Mouse (Mus musculus) embryonic fibroblast, embryonic 13.5 days (primary cell): ENCODE measurements around the gene Mrgpra6.

Experiments used
- CTCF ChIP-seq: IDR thresholded peaks from 2 replicates; pipeline ENCODE4 v1.5.1; 2011; ENCODE audit warnings: mild to moderate bottlenecking, control low read depth, low read length, moderate library complexity, borderline replicate concordance; ENCODE audit not compliant: insufficient read depth
- POLR2A ChIP-seq: IDR thresholded peaks from 2 replicates; pipeline ENCODE4 v1.6.1; 2011; ENCODE audit warnings: low read depth, mild to moderate bottlenecking, control low read depth, low read length, moderate library complexity

- no peak for TF ChIP-seq CTCF
- TF ChIP-seq POLR2A = no peak
Observed at GRCm38 (mm10) chr7:47144299-47144698, 60.4 kb downstream of the Mrgpra6 start.
